Mouse (Mus musculus) heart, adult 2 months (tissue): ENCODE data around the gene Mpp5. TPM values are rescaled to one million over a fixed set of nuclear protein-coding genes. Genes with fewer than 3 reads are reported as not detected.

ENCODE experiments used
- DNase-seq, 2 experiments: peaks; one replicate each; pipeline ENCODE4 v3.0.0; 2021
- H3K27ac ChIP-seq: fragments of 200-600 bp; 2 replicates; pipeline ENCODE4 v1.8.1; 2022
- H3K27me3 ChIP-seq: fragments of 200-500 bp; 2 replicates; pipeline ENCODE4 v1.6.1; 2012; ENCODE audit warnings: mild to moderate bottlenecking, low read length, inconsistent platforms, mixed read lengths; ENCODE audit not compliant: control insufficient read depth, insufficient read depth
- H3K36me3 ChIP-seq: fragments of 200-500 bp; 2 replicates; pipeline ENCODE4 v1.6.1; 2012; ENCODE audit warnings: low read length, inconsistent platforms; ENCODE audit not compliant: control insufficient read depth, insufficient read depth
- H3K4me1 ChIP-seq: fragments of 200-500 bp; 2 replicates; pipeline ENCODE4 v1.6.1; 2011; ENCODE audit warnings: low read length; ENCODE audit not compliant: control insufficient read depth, insufficient read depth
- H3K4me3 ChIP-seq: fragments of 200-600 bp; 2 replicates; pipeline ENCODE4 v1.8.1; 2022
- H3K79me2 ChIP-seq: fragments of 200-500 bp; replicated peaks from 2 replicates; pipeline ENCODE4 v1.6.1; 2012; ENCODE audit warnings: mild to moderate bottlenecking, inconsistent platforms, low read length, moderate library complexity, mixed read lengths; ENCODE audit not compliant: control insufficient read depth, insufficient read depth
- H3K9ac ChIP-seq: fragments of 200-500 bp; 2 replicates; pipeline ENCODE4 v1.6.1; 2012; ENCODE audit warnings: low read depth, mild to moderate bottlenecking, control low read depth, inconsistent platforms, low read length, mixed read lengths
- CTCF ChIP-seq: fragments of 200-600 bp; IDR thresholded peaks from 2 replicates; pipeline ENCODE4 v1.8.1; 2022; ENCODE audit warnings: antibody characterized with exemption, mild to moderate bottlenecking, moderate library complexity
- EP300 ChIP-seq: fragments of 200-500 bp; IDR thresholded peaks from 2 replicates; pipeline ENCODE4 v1.6.1; 2011; ENCODE audit warnings: low read depth, low read length, control low read depth; ENCODE audit not compliant: insufficient read depth
- POLR2A ChIP-seq: fragments of 200-500 bp; IDR thresholded peaks from 2 replicates; pipeline ENCODE4 v1.6.1; 2011; ENCODE audit warnings: mild to moderate bottlenecking, low read depth, low read length, control low read depth; ENCODE audit not compliant: insufficient read depth
- WGBS: fragments of 180-500 bp; shearing (Covaris S2); methylation state at CpG from one replicate; pipeline ENCODE4 v1.1.7; 2018; 5-methylcytosine and 5-hydroxymethylcytosine counted together
- intact Hi-C: fragments of 180-260 bp; cut with DNase I; formaldehyde crosslinking; loops from one replicate; pipeline ENCODE4 v1.15.1; 2025
- polyA plus RNA-seq: library from polyadenylated mRNA; depleted of rRNA; stranded (reverse); fragments of >200 nt; gene quantifications from 2 replicates; pipeline ENCODE4 v1.2.3, GENCODE M21; 2012
- total RNA-seq, 2 experiments: library from RNA; stranded (reverse); gene quantifications; 2 replicates each; pipeline ENCODE4 v1.2.3; 2021

Gene Mpp5
- total and polyA plus RNA-seq, 3 experiments: 2.1 to 19.2 (median 11.1) TPM

DNA sequence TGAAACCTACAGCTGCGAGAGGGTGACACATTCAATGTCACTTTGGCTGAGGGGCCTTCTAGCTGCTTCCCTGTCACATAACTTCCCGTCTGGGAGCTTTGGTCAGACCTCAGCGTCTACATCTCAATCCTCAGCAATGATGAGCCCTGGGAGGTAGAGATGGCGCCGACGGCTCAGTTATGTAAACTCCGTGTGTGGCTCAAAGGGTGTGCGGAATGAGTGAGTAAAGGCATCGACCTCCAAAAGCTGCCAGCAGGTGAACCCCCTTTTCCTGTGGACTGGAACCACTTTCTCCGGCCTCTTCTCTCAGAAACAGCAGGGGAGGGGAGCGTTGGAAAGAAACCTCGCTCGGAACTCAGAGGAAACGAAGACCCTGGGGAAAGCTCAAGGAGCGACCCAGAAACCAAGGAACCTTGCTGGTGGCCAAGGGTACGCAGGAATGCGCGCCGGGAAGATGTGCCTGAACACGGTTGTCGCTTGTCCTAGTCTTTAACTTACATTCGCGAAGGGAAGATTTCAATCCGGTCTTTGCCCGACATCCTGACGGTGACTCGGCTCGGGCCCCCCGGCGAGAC lies 112.3 kb downstream of the Mpp5 start:
- H3K27me3 ChIP-seq: no peaks in the 10 kb centered on the region
- peak overlapping the region; percentile 93 for H3K4me3 ChIP-seq
- peaks cover 4% of the 10 kb centered on the region for H3K4me1 ChIP-seq
- H3K27ac ChIP-seq: peak overlapping the region; percentile 73
- WGBS: under 1% methylated on average over 30 of the region's 30 CpGs
- peaks cover 6% of the 10 kb centered on the region; the same call in 1 of the 2 replicates for H3K79me2 ChIP-seq
- H3K9ac ChIP-seq: peak overlapping the region; percentile 76
- H3K36me3 ChIP-seq: peaks cover 11% of the 10 kb centered on the region
- TF ChIP-seq POLR2A (peak; percentile 80), EP300 (no peak), CTCF (no peak)
- no peak for DNase-seq
- intact Hi-C loops: loop anchor here (5.0 to 10.0 kb wide), 3 partner anchors 114 to 1784 kb away; partner anchors contain the start of genes Erh, Gphn, Mpp5 and Slc39a9

- under 1% methylated on average over 55 of the region's 55 CpGs for WGBS
- Histone ChIP-seq H3K4me3 (peak within 1 kb of the TSS; percentile 93), H3K79me2 (peaks cover 6% of the 10 kb centered on the region; the same call in 1 of the 2 replicates), H3K36me3 (peaks cover 11% of the 10 kb centered on the region), H3K27me3 (no peaks in the 10 kb centered on the region), H3K9ac (peak within 1 kb of the TSS; percentile 82), H3K4me1 (peaks cover 4% of the 10 kb centered on the region), H3K27ac (peak within 1 kb of the TSS; percentile 99)
- intact Hi-C loops: loop anchor here (5.0 to 10.0 kb wide), 3 partner anchors 114 to 1783 kb away; partner anchors contain the start of genes Erh, Gphn, Mpp5 and Slc39a9
- DNase-seq: peak; percentile 96 to 99
- TF ChIP-seq POLR2A (peak; percentile 85), EP300 (peak; percentile 83; the same call in 1 of the 2 replicates), CTCF (peak; percentile 96)
These were observed 113.0 kb downstream of the Mpp5 start, which contains the start of the genes Atp6v1d and Eif2s1 for GRCm38 (mm10) chr12:78861496-78862253. TSS of gene Atp6v1d (minus strand) at chr12:78861638. TSS of gene Eif2s1 (plus strand) at chr12:78861819.

- under 1% methylated on average over 22 of the region's 22 CpGs for WGBS
- no peak for DNase-seq
- no peak for TF ChIP-seq CTCF
- no peak for TF ChIP-seq POLR2A
- TF ChIP-seq EP300: no peak
- H3K79me2 ChIP-seq: peaks cover 6% of the 10 kb centered on the region; the same call in 1 of the 2 replicates
- intact Hi-C loops: loop anchor here (5.0 to 10.0 kb wide), 3 partner anchors 115 to 1783 kb away; partner anchors contain the start of genes Erh, Gphn, Mpp5 and Slc39a9
- H3K27ac ChIP-seq: peak overlapping the region; percentile 99
- peaks cover 12% of the 10 kb centered on the region for H3K36me3 ChIP-seq
- no peaks in the 10 kb centered on the region for H3K27me3 ChIP-seq
- H3K9ac ChIP-seq: peak overlapping the region; percentile 82
- peak overlapping the region; percentile 92 for H3K4me3 ChIP-seq
- peaks cover 4% of the 10 kb centered on the region for H3K4me1 ChIP-seq
These were observed 113.6 kb downstream of the Mpp5 start for GRCm38 (mm10) chr12:78862254-78862730.

DNA sequence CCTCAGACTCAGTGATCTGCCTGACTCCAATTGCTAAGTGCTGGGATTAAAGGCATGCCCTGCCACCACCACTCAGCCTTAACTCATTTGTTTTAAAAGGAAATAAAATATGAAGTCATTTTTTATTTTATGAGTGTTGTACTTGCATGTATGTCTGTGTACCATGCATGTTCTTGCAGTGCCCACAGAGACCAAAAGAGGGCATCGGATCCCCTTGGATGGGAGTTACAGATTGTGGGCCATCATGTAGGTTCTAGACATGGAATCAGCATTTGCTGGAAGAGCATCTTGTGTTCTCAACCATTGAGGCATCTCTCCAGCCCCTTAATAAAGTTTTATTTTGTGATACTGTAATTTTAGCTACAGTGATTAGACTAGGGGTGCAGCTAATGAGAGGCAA lies 116.7 kb downstream of the Mpp5 start:
- no peak overlapping the region for H3K27ac ChIP-seq
- peaks cover 3% of the 10 kb centered on the region; the same call in 1 of the 2 replicates for H3K79me2 ChIP-seq
- intact Hi-C loops: loop anchor here (10.0 kb wide), 2 partner anchors 641 to 1779 kb away; partner anchors contain the start of genes Erh, Gphn and Slc39a9
- no peak overlapping the region for H3K9ac ChIP-seq
- 88% methylated on average over 1 of the region's 1 CpGs for WGBS
- TF ChIP-seq CTCF (peak; percentile 39), POLR2A (no peak), EP300 (no peak)
- no peak for DNase-seq
- no peaks in the 10 kb centered on the region for H3K27me3 ChIP-seq
- H3K36me3 ChIP-seq: peaks cover 8% of the 10 kb centered on the region
- peaks cover 2% of the 10 kb centered on the region for H3K4me1 ChIP-seq
- no peak overlapping the region for H3K4me3 ChIP-seq

DNA sequence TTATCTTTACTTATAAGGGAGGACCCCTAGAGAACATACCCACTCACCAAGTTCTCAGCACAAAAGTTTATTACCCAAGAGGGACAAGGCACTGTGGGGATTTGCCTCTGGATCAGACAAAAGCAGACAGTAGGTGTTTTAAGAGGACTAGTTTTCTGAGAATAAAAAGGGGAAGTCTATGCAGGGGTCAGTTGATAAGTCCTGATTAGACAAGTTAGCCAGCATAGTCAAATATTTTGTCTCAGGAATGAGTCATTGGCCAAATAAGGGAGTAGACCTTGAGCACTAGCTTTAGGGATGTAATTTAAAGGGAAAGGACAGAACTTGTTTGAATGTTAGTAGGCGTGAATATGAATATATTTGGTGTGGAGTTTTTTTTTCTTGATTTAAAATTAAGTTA lies 119.4 kb downstream of the Mpp5 start:
- Histone ChIP-seq H3K9ac (no peak overlapping the region), H3K36me3 (peaks cover 2% of the 10 kb centered on the region), H3K4me1 (peaks cover 1% of the 10 kb centered on the region), H3K27ac (no peak overlapping the region), H3K79me2 (peaks cover 3% of the 10 kb centered on the region; the same call in 1 of the 2 replicates), H3K27me3 (no peaks in the 10 kb centered on the region), H3K4me3 (no peak overlapping the region)
- TF ChIP-seq EP300 (no peak), POLR2A (no peak)
- WGBS: 78% methylated on average over 1 of the region's 1 CpGs
- intact Hi-C loops: loop anchor here (10.0 kb wide), 2 partner anchors 643 to 1777 kb away; partner anchors contain the start of genes Erh, Gphn and Slc39a9
- no peak for DNase-seq
